Mouse (Mus musculus) c-Kit-positive CD71-negative TER-119-negative erythroid progenitor cells, embryonic 14.5 days (primary cell): Measurements from ENCODE around the gene Gpx4.

Experiments
- DNase-seq: peaks from one replicate; pipeline ENCODE4 v3.0.0-alpha.2; 2013; ENCODE audit warnings: low read depth

The Gpx4 gene

GRCm38 (mm10) chr10:80074813-80075601 is 28.0 kb downstream of the Gpx4 start:
- peak; percentile 77 for DNase-seq

- no peak for DNase-seq
Observed at GRCm38 (mm10) chr10:80075924-80076323, 29.0 kb downstream of the Gpx4 start.

GRCm38 (mm10) chr10:80076386-80076785 is 29.4 kb downstream of the Gpx4 start:
- DNase-seq = no peak

GRCm38 (mm10) chr10:80077312-80077711 is 30.3 kb downstream of the Gpx4 start:
- DNase-seq = no peak

GRCm38 (mm10) chr10:80078366-80078765 is 31.4 kb downstream of the Gpx4 start:
- DNase-seq = no peak

- DNase-seq = no peak
Observed at GRCm38 (mm10) chr10:80080396-80081070, 33.6 kb downstream of the Gpx4 start.

- DNase-seq = no peak
Observed at GRCm38 (mm10) chr10:80081075-80081474, 34.1 kb downstream of the Gpx4 start.

GRCm38 (mm10) chr10:80084817-80085487 is 38.0 kb downstream of the Gpx4 start:
- DNase-seq = no peak

GRCm38 (mm10) chr10:80086847-80087246 is 39.9 kb downstream of the Gpx4 start:
- no peak for DNase-seq

GRCm38 (mm10) chr10:80087483-80087882 is 40.5 kb downstream of the Gpx4 start:
- DNase-seq = no peak

- no peak for DNase-seq
Observed at GRCm38 (mm10) chr10:80089146-80089545, 42.2 kb downstream of the Gpx4 start.

- DNase-seq = no peak
Observed at GRCm38 (mm10) chr10:80091527-80091926, 44.6 kb downstream of the Gpx4 start.

GRCm38 (mm10) chr10:80092690-80093089 is 45.7 kb downstream of the Gpx4 start:
- no peak for DNase-seq

GRCm38 (mm10) chr10:80094085-80094484 is 47.1 kb downstream of the Gpx4 start:
- DNase-seq = no peak

- no peak for DNase-seq
Observed at GRCm38 (mm10) chr10:80094684-80095083, 47.7 kb downstream of the Gpx4 start.

- no peak for DNase-seq
Observed at GRCm38 (mm10) chr10:80095547-80095946, 48.6 kb downstream of the Gpx4 start.

GRCm38 (mm10) chr10:80097275-80097674 is 50.3 kb downstream of the Gpx4 start:
- DNase-seq = no peak

GRCm38 (mm10) chr10:80098630-80099029 is 51.7 kb downstream of the Gpx4 start:
- DNase-seq = no peak

GRCm38 (mm10) chr10:80100982-80101381 is 54.0 kb downstream of the Gpx4 start:
- no peak for DNase-seq

- DNase-seq = peak; percentile 73
Observed at GRCm38 (mm10) chr10:80102216-80102915, 55.4 kb downstream of the Gpx4 start.

GRCm38 (mm10) chr10:80103032-80103431 is 56.1 kb downstream of the Gpx4 start:
- no peak for DNase-seq

- no peak for DNase-seq
Observed at GRCm38 (mm10) chr10:80104181-80104580, 57.2 kb downstream of the Gpx4 start.
